Mouse (Mus musculus): Measurements from ENCODE around the gene Galnt10.

DNA sequence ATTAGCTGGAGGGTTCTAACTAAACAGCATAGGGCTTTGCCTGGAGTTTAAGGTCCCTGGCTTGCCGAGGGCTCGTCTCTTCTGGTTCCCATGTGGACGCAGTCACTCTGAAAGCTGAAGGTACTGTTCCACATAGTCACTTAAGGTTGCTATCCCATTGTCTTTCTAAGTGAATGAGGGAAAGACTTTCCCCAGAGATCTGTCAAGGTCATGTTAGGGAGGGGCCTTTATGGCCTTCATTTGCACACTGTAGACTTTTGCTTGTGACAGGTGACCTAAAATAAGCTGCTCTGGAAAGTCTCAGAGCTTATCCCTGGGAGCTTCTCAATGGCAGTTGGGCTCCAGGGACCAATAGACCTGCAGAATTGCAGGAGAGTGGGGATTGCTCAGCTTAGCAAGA is 168.4 kb downstream of the Galnt10 start:
- no peak for TF ChIP-seq CTCF (IDR thresholded peaks at IDR 0.05; ENCODE audit: extremely low read depth, insufficient read length, insufficient replicate concordance, low read depth, low read length)
- no peak for TF ChIP-seq POLR2A (IDR thresholded peaks at IDR 0.05; ENCODE audit: low read depth, low read length)
